Mouse (Mus musculus) heart, adult 2 months (tissue): ENCODE measurements around the gene Cc2d1b.

Experiments used
- CTCF ChIP-seq: fragments of 200-600 bp; IDR thresholded peaks from 2 replicates; pipeline ENCODE4 v1.8.1; 2022; ENCODE audit warnings: antibody characterized with exemption, mild to moderate bottlenecking, moderate library complexity
- EP300 ChIP-seq: fragments of 200-500 bp; IDR thresholded peaks from 2 replicates; pipeline ENCODE4 v1.6.1; 2011; ENCODE audit warnings: low read depth, low read length, control low read depth; ENCODE audit not compliant: insufficient read depth

- TF ChIP-seq CTCF, result no peak
- no peak for TF ChIP-seq EP300
Measured at GRCm38 (mm10) chr4:108608651-108609050, 11.1 kb upstream of the Cc2d1b start.
